Mouse (Mus musculus): Measurements from ENCODE around the gene Shcbp1l.

DNA sequence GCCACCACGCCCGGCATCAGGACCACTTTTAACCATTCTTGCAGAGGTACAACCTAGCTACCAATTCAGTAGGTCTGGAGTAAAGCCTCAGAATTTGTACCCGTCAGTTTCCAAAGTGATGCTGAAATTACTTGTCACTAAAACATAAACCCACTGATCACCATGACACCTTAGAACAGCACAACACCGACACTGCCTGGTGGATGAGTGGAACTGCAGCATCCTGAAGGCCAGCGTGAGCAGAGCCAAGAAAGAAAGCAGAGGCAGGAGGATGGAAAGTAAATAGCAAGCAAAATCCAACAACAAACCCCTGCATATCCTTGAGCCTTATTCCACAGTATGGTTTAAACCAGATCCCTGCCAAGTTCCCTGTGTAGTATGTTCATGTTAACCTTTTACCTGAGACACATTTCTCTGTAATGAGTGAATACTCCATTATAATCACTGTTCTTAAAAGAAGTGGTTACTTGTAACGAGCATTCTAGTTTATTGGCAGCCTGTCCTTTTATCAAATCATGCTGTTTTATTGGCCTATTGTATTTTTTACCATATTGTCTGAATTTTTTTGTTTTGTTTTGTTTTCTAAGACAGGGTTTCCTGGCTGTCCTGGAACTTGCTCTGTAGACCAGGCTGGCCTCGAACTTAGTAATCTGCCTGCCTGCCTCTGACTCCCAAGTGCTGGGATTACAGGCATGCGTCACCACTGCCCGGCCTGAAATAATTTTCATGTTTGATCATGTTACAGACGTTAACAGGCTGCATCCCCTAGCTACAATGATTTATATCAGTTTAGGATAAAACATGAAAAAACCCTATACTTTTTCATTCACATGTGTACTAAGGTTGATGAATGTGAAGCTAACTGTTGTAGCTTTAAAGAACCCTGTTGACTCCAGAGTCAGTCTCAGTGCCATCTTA lies 26.5 kb downstream of the Shcbp1l start:
- TF ChIP-seq CTCF (IDR thresholded peaks at IDR 0.05; ENCODE audit: insufficient read depth, low read length) (peak; percentile 75), POLR2A (IDR thresholded peaks at IDR 0.05; ENCODE audit: borderline replicate concordance, extremely low read depth, low read depth, low read length) (no peak)

Measured in lung, adult 2 months (tissue).